Comparison of ENCODE assay signal across 24 mouse cellular contexts in genomic region chr17:56617628-56618027, GRCm38 (mm10). TPM values are rescaled to one million over a fixed set of nuclear protein-coding genes. Genes with fewer than 3 reads are reported as not detected.
"Had no signal": no experiment of that assay in that cellular context is flagged by ENCODE, and none has a peak within 500 bp of the region (broad histone marks: within the 10 kb centered on the region; RNA-seq: fewer than 3 reads in every experiment).

No protein-coding gene starts in this region.

- H3K9me3 ChIP-seq: limb, embryonic 10.5 days; limb, embryonic 13.5 days; liver, embryonic 12.5 days; liver, embryonic 15.5 days; lung, embryonic 15.5 days; megakaryocyte, embryonic 14.5 days; midbrain, embryonic 10.5 days; midbrain, embryonic 13.5 days; neural tube, embryonic 13.5 days had no signal

- H3K9ac ChIP-seq: liver, embryonic 15.5 days; lung, embryonic 15.5 days; midbrain, embryonic 13.5 days; neural tube, embryonic 13.5 days had no signal

- H3K27ac ChIP-seq: kidney, postnatal 0 days; layer of hippocampus, adult 2 months; limb, embryonic 10.5 days; limb, embryonic 13.5 days; liver, embryonic 12.5 days; liver, embryonic 15.5 days; lung, embryonic 15.5 days; midbrain, embryonic 10.5 days; midbrain, embryonic 13.5 days; neural tube, embryonic 13.5 days; stomach, postnatal 0 days had no signal

- H3K4me3 ChIP-seq: layer of hippocampus, adult 2 months; limb, embryonic 10.5 days; limb, embryonic 13.5 days; liver, embryonic 12.5 days; liver, embryonic 15.5 days; lung, embryonic 15.5 days; megakaryocyte, embryonic 14.5 days; midbrain, embryonic 10.5 days; midbrain, embryonic 13.5 days; neural tube, embryonic 13.5 days had no signal

- H3K4me2 ChIP-seq: limb, embryonic 13.5 days; liver, embryonic 12.5 days; liver, embryonic 15.5 days; lung, embryonic 15.5 days; midbrain, embryonic 13.5 days; neural tube, embryonic 13.5 days had no signal

- DNase-seq: kidney, postnatal 25 days; layer of hippocampus, adult 9-11 months; liver; lung, adult 18-20 months; lung, postnatal 10 days; lung, postnatal 36 days; retina, postnatal 1 day; right cerebral cortex, postnatal 25 days; thymus, adult 2 months; thymus, postnatal 14 days; thymus, postnatal 4 days had no signal

- H3K27me3 ChIP-seq: limb, embryonic 13.5 days; liver, embryonic 12.5 days; liver, embryonic 15.5 days; lung, embryonic 15.5 days; megakaryocyte, embryonic 14.5 days; midbrain, embryonic 13.5 days; neural tube, embryonic 13.5 days had no signal

RNA-seq across cellular contexts. Expression of gene Catsperd, which starts 10.3 kb away (rescaled TPM):
- total RNA-seq: neutrophil, adult 5-6 weeks had no signal
